Mouse (Mus musculus) frontal cortex, postnatal 14 days (tissue): ENCODE measurements around the gene Tifa.

Experiments
- DNase-seq, 2 experiments: peaks; one replicate each; pipeline ENCODE4 v3.0.0; 2022; ENCODE audit warnings: low spot score in 2 of 2

Tifa gene

DNA sequence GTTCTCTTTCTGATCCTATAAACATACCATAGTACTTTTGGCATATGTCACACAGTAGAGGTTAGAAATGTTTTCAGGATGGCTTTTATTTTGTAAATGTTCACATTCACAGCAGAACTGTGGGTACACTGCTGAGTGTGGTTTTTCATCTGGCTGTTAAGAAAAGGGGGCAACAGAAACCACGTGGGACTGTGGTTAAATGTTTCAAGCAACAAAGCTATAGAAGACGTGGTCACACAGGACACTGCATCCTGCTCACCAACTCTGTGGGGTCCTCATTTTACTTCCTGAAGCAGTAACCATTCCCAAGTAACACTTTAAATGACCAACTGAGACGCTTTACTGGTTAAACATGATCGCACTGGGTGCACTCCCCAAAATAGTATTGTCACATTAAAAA, 72.9 kb downstream of the Tifa start:
- no peak for DNase-seq

DNA sequence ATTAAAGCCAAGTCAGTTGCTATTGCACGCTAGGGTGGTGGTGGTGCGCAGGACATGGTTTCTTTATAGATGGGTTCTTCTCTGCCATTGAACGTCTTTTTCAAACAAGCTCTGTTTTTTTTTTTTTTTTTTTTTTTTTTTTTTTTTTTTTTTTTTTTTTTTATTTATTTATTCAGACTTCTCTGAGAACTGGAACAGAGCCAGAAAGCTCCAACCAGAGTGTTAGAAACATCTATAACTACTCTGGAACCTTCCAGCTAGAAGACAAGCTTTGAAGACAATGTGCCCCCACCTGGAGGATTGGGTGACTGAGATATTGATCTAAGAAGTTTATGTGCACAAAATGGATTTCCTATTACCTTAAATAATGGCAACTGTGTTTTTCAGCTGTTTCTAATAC, 74.0 kb downstream of the Tifa start:
- DNase-seq, result no peak

DNA sequence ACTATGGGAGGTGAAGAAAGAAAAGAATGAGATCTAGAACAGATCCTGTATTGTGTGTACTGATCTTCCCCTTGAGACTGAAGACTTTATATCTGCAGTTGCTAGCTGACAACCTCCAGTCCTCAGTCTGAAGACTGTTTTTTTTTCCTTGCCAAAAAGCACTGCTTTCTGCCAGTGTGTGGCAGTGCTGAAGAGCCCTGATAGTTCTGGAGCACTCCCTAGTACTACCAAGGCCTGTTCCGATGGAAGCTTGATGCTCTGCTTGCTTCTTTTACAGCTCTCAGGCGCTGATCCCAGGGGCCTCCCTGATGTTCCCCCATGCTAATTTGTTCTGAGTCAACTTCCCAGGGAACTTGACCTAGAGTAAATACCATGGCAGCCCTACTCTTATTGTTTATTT, 74.6 kb downstream of the Tifa start:
- DNase-seq, result no peak

DNA sequence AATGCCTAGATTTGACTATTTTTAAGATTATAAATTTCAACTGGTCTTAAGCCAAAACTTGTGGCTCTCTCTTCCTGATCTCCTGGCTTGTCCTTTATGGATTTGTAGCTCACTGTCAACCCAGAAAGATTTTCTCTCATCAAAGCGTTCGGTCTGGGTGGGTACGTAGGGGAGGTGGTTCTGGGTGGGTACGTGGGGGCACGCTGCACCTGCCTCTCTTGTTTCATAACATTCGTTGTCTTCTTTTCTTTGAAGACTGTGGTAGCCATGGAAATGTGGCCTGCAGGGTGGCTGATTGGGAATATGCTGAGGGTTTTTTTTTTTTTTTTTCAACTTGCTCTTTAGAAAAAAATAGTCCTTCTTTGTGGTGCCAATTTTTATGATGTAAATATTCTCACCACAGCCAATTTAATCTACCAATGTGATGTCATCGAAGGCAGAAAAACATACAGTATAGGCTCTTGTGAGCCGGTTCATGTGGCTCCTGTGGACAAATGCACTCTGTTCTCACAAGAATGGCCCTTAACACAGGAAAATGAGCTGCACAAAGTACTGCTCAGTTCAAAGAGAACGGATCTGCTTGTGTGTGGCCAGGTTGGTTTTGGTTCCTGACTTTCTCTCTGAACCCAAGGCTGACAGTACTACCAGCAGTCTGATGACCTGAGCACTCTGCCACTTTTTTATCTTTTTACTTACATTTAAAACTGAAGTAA, 78.6 kb downstream of the Tifa start:
- DNase-seq, result no peak

DNA sequence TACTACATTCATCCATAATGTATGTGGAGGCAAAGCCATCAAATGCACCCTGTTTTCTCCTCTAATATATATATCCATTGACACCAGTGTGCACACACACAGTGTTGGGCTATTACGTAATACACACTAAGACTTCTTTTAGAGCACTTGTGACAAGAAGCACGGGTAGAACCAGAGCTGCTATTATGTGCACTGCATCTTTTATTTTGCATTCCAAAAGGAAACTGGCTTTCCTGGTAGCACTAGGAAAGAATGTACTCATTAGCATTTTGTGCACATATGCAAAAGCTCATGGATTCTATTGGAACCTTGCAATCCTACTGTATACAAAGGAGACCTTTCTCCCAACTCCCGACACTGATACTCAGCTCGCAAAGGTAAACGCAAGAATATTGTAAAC, 79.3 kb downstream of the Tifa start:
- DNase-seq, result no peak

DNA sequence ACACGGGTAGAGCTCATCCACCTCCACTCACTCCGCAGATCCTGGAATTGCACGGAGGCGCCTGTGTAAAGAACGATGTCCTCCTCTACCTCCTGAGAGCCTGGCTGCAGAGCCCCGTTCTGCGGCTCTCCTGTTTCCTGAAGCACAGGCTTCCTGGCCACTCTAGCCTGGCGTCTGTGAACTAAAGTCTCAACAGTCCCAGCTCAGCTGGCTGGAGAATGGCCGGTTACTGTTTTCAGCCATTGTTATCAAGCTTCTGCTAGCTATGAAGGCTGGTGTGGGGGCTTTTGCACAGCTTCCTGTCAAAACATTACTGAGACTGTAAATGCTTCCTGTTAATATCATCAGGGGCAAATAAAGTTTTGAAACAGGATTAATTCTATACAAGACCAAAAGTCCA, 82.0 kb downstream of the Tifa start:
- no peak for DNase-seq

DNA sequence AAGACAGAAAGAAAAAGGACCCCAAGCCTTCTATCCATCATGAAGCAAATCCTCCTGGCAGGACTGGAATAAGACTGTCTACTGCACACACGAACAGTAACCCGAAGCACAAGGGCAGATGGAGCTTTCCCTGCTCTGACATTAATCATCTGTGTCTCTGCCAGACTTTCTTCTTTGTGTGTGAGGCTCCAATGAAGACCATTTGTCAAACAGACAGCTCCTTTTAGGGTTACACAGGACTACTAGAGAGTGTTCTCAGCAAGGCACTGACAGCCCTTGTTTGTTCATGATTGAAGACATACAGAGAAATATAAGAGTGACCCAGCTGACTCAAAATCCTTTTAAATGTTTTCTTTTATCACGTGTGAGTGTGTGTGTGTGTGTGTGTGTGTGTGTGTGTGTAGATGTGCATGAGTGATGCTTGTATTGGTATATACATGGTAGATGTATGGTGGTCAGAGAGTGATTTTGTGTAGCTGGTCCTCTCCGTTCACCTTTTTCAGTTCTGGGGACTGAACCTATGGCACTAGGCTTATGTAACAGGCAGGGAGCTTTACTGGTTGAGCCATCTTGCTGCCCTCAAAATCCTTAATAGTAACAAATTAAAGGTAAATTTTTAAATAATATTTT, 84.8 kb downstream of the Tifa start:
- DNase-seq, result no peak

DNA sequence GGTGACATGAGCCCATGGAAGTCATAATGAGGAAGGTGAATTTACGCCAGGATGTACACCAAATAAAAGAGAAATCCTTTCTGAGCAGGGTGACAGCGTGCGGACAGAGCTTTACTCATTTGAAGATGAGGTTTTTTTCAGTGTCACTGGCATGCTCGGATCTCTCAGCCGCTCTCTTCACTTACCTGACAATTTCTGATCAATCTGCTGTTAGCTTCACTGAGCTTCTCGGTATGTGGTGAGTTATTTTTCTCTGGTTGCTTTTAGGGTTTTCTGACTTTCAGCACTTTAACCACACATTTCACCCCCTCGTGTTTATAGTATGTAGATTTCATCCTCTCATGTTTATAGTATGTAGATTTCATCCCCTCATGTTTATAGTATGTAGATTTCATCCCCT, 85.5 kb downstream of the Tifa start:
- DNase-seq, result no peak

DNA sequence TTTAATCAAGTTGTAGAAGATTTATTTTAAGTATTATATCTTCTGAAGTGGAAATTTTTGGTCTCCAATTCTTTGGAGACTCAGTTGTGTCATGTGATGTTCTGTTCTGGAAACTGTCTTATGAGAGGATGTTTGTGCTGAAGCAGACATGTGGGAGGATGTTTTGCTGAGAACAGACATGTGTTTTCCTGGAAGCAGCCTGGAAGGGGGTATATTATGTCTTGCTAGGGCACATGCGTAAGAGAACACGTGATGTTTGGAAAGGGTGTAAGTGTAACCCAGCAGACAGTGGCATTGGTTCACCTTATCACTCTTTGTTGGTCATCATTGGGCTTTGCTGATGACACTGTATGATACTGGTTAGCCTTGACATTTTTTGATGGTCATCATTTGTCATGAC, 85.9 kb downstream of the Tifa start:
- no peak for DNase-seq

DNA sequence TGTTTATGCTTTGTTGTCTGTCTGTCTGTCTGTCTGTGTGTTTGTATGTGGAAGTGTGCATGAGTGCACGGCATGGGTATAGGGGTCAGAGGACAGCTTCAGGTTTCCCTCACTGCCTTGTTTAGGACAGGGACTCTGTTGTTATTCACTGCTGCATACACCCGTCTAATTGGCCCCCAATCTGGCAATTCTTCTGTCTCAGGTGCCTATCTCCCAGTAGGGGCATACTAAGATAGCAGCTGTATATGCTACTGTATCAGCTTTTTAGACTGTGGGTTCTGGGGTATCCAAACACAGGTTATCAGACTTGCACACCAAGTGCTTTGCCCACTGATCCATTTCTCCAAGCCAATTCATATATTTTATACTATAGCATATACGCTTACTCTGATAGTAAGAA, 90.4 kb downstream of the Tifa start:
- DNase-seq, result no peak

DNA sequence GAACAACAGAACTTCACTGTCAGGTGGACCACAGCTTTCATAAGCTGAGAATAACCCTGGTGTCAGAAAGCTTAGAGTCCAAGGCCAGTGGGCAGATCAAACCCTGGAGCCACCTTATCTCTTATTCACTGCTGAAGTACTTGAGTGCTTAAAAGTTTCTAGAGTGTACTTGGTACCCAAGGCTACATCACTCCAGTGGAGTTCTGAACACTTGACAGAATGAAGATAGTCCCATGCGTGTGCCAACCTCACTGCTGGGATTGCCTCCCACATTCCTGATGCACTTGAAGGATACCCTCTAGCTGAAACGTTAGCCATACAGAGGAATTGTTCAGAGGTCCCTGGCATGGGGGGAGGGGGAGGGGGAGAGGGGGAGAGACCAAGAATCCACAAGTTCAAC, 92.1 kb downstream of the Tifa start:
- DNase-seq, result no peak
